Mouse (Mus musculus): ENCODE results near the gene Tmem164.

DNA sequence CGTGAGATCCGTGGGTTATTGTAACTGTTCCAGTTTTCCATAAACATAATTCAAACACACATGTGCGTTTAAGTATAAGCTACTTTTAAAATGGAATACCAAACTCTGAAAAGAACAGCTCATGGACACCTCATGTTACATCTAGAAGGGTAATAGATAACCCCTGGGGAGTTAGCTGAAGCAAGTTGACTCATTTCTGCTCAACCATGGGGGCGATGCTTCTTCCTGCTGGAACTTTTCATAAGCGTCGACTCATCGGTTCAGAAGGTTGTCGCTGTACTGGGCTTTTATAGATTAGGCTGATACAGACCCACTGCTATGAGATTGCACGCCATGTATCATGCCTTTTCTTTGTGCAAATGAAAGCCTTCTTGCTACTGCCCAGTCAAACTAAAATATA, 166.8 kb downstream of the Tmem164 start:
- TF ChIP-seq EP300 (IDR thresholded peaks at IDR 0.05; ENCODE audit: insufficient read depth, low read depth, low read length) (no peak), POLR2A (IDR thresholded peaks at IDR 0.05; ENCODE audit: insufficient read depth, low read depth, low read length) (no peak), CTCF (IDR thresholded peaks at IDR 0.05) (no peak)
